Mouse (Mus musculus) MEL (cell line): Measurements from ENCODE around the gene Ap2b1. TPM values are rescaled to one million over a fixed set of nuclear protein-coding genes. Genes with fewer than 3 reads are reported as not detected.

ENCODE experiments used
- DNase-seq: peaks from one replicate; pipeline ENCODE4 v3.0.0; 2011; ENCODE audit warnings: low read depth, low spot score
- H3K27ac ChIP-seq: 2 replicates; pipeline ENCODE4 v1.5.1; 2012; ENCODE audit warnings: low read depth, mild to moderate bottlenecking, control low read depth, low read length, moderate library complexity; ENCODE audit not compliant: control insufficient read depth
- H3K27me3 ChIP-seq, 2 experiments: fragments of 150-350 bp in 1 of 2; sonication (generic) in 1 of 2; 2 replicates each; pipeline ENCODE4 v1.6.1; 2012; ENCODE audit warnings: low read length in 2 of 2, mild to moderate bottlenecking in 2 of 2, improper control_type of control experiment in 1 of 2, moderate library complexity in 1 of 2; ENCODE audit not compliant: insufficient read depth in 2 of 2, control insufficient read depth in 1 of 2
- H3K36me3 ChIP-seq, 2 experiments: 2 replicates each; pipeline ENCODE4 v1.6.1; 2012 to 2014; ENCODE audit warnings: low read length in 2 of 2, improper control_type of control experiment in 1 of 2, inconsistent platforms in 1 of 2, mild to moderate bottlenecking in 1 of 2; ENCODE audit not compliant: insufficient read depth in 2 of 2, control insufficient read depth in 1 of 2
- H3K4me1 ChIP-seq, 2 experiments: fragments of 150-350 bp in 1 of 2; sonication (generic) in 1 of 2; 2 replicates each; pipeline ENCODE4 v1.6.1; 2012; ENCODE audit warnings: low read length in 2 of 2, improper control_type of control experiment in 1 of 2, mild to moderate bottlenecking in 1 of 2; ENCODE audit not compliant: insufficient read depth in 2 of 2, control insufficient read depth in 1 of 2
- H3K4me3 ChIP-seq, 2 experiments: fragments of 150-350 bp in 1 of 2; sonication (generic) in 1 of 2; 2 replicates each; pipeline ENCODE4 v1.5.1; 2012; ENCODE audit warnings: low read depth in 2 of 2, low read length in 2 of 2, mild to moderate bottlenecking in 2 of 2, moderate library complexity in 2 of 2, control low read depth in 1 of 2, improper control_type of control experiment in 1 of 2; ENCODE audit not compliant: control insufficient read depth in 1 of 2, insufficient read depth in 1 of 2
- H3K79me2 ChIP-seq: 2 replicates; pipeline ENCODE4 v1.6.1; 2012; ENCODE audit warnings: mild to moderate bottlenecking, low read length, moderate library complexity; ENCODE audit not compliant: control insufficient read depth, poor library complexity, insufficient read depth
- H3K9ac ChIP-seq: 2 replicates; pipeline ENCODE4 v1.6.1; 2012; ENCODE audit warnings: low read depth, mild to moderate bottlenecking, control low read depth, low read length, moderate library complexity; ENCODE audit not compliant: control insufficient read depth, poor library complexity, severe bottlenecking
- H3K9me3 ChIP-seq: fragments of 150-350 bp; sonication (generic); replicated peaks from 2 replicates; pipeline ENCODE4 v1.6.1; 2012; ENCODE audit warnings: mild to moderate bottlenecking, low read length, improper control_type of control experiment, moderate library complexity; ENCODE audit not compliant: insufficient read depth
- BHLHE40 ChIP-seq: IDR thresholded peaks from 2 replicates; pipeline ENCODE4 v1.6.1; 2012; ENCODE audit warnings: low read depth, mild to moderate bottlenecking, inconsistent platforms, low read length, improper control_type of control experiment, borderline replicate concordance
- CHD1 ChIP-seq: IDR thresholded peaks from 2 replicates; pipeline ENCODE4 v1.6.1; 2012; ENCODE audit warnings: low read depth, mild to moderate bottlenecking, inconsistent platforms, low read length, improper control_type of control experiment
- CTCF ChIP-seq, 3 experiments: IDR thresholded peaks in 2 of 3; conservative IDR thresholded peaks in 1 of 3; 2 replicates each; pipeline ENCODE4 v1.5.1; 2011 to 2012; ENCODE audit warnings: low read length in 3 of 3, low read depth in 2 of 3, mild to moderate bottlenecking in 2 of 3, improper control_type of control experiment in 1 of 3, inconsistent platforms in 1 of 3, mixed read lengths in 1 of 3, moderate library complexity in 1 of 3; ENCODE audit not compliant: control insufficient read depth in 1 of 3, insufficient read depth in 1 of 3, poor library complexity in 1 of 3, severe bottlenecking in 1 of 3
- ELF1 ChIP-seq: IDR thresholded peaks from 2 replicates; pipeline ENCODE4 v1.6.1; 2014; ENCODE audit warnings: low read depth, mild to moderate bottlenecking, inconsistent platforms, low read length, improper control_type of control experiment, moderate library complexity
- ETS1 ChIP-seq: IDR thresholded peaks from 2 replicates; pipeline ENCODE4 v1.6.1; 2012; ENCODE audit warnings: low read depth, mild to moderate bottlenecking, inconsistent platforms, low read length, improper control_type of control experiment, moderate library complexity
- MXI1 ChIP-seq: IDR thresholded peaks from 2 replicates; pipeline ENCODE4 v1.6.1; 2011; ENCODE audit warnings: mild to moderate bottlenecking, low read depth, low read length, improper control_type of control experiment
- MYC ChIP-seq: IDR thresholded peaks from 2 replicates; pipeline ENCODE4 v1.6.1; 2011; ENCODE audit warnings: low read depth, mild to moderate bottlenecking, low read length, improper control_type of control experiment, moderate library complexity
- NELFE ChIP-seq: IDR thresholded peaks from 2 replicates; pipeline ENCODE4 v1.6.1; 2011; ENCODE audit warnings: low read depth, low read length, improper control_type of control experiment
- NRF1 ChIP-seq: IDR thresholded peaks from 2 replicates; pipeline ENCODE4 v1.6.1; 2014; ENCODE audit warnings: low read depth, mild to moderate bottlenecking, inconsistent platforms, low read length, improper control_type of control experiment, moderate library complexity; ENCODE audit not compliant: poor library complexity, insufficient read depth, severe bottlenecking
- RCOR1 ChIP-seq: IDR thresholded peaks from 2 replicates; pipeline ENCODE4 v1.6.1; 2012; ENCODE audit warnings: low read depth, mild to moderate bottlenecking, inconsistent platforms, low read length, improper control_type of control experiment
- SIN3A ChIP-seq: IDR thresholded peaks from 2 replicates; pipeline ENCODE4 v1.6.1; 2012; ENCODE audit warnings: low read length, improper control_type of control experiment, inconsistent platforms
- TCF12 ChIP-seq: IDR thresholded peaks from 2 replicates; pipeline ENCODE4 v1.6.1; 2014; ENCODE audit warnings: low read depth, mild to moderate bottlenecking, inconsistent platforms, low read length, improper control_type of control experiment, moderate library complexity
- ZKSCAN1 ChIP-seq: IDR thresholded peaks from 2 replicates; pipeline ENCODE4 v1.6.1; 2012; ENCODE audit warnings: low read depth, mild to moderate bottlenecking, inconsistent platforms, low read length, improper control_type of control experiment, moderate library complexity
- polyA plus RNA-seq, 2 experiments: library from polyadenylated mRNA; stranded (reverse) in 1 of 2; unstranded in 1 of 2; fragments of >175 nt in 1 of 2; fragments of >200 nt in 1 of 2; gene quantifications; 2 replicates each; pipeline versions ENCODE4 v1.2.1 to v1.2.4; 2012; ENCODE audit warnings: low replicate concordance in 2 of 2, low read depth in 1 of 2; ENCODE audit not compliant: insufficient read length in 2 of 2, insufficient read depth in 1 of 2, missing spikeins in 1 of 2
- total RNA-seq: library from RNA; depleted of rRNA; stranded (reverse); fragments of 300-350 nt; gene quantifications from 2 replicates; pipeline ENCODE4 v1.2.3, GENCODE M21; 2012

Gene Ap2b1
- total and polyA plus RNA-seq, 3 experiments: 60.6 to 165 (median 68.9) TPM

DNA sequence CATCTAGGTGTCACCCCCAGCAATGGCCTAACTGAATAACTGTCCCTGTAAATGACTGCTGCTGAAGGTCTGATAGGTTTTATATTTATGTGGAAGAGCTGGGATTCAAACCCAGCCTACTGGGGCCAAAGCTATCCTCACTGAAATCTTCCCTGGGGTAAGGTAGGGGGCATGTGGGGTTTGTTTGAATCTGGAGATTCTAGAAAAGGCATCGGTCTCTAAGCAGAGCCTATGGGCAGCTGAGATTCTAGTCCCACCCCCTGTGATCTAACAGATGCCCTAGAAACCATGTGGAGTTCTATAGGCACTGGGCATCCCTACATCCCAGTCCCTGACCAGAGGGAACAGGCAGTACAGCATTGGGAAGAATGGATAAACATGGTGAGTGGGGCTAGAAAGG is 138.6 kb downstream of the Ap2b1 start, which contains the start of gene 1700020L24Rik:
TSS of gene 1700020L24Rik (plus strand) at position 301 of the 400 bp plus-strand sequence.
- H3K79me2 ChIP-seq: no peaks in the 10 kb centered on the region; the same call in 1 of the 2 replicates
- DNase-seq: no peak
- H3K27ac ChIP-seq: no peak within 1 kb of the TSS
- no peaks in the 10 kb centered on the region for H3K36me3 ChIP-seq
- H3K4me3 ChIP-seq: no peak within 1 kb of the TSS
- H3K4me1 ChIP-seq: no peaks in the 10 kb centered on the region
- H3K9me3 ChIP-seq: no peaks in the 10 kb centered on the region
- H3K27me3 ChIP-seq: peaks cover 20 to 27% of the 10 kb centered on the region in 2 experiments
- TF ChIP-seq SIN3A (no peak), MXI1 (no peak), ETS1 (no peak), MYC (no peak), RCOR1 (no peak), ZKSCAN1 (no peak), CTCF (IDR thresholded peaks at IDR 0.05 in 2 of 3, conservative IDR thresholded peaks at IDR 0.05 in 1 of 3; ENCODE audit: control insufficient read depth in 1 of 3, insufficient read depth in 1 of 3, low read depth in 2 of 3, low read length in 3 of 3, poor library complexity in 1 of 3, severe bottlenecking in 1 of 3) (no peak), NRF1 (no peak), NELFE (no peak), BHLHE40 (no peak)
- no peak within 1 kb of the TSS for H3K9ac ChIP-seq

- Histone ChIP-seq H3K4me1 (no peaks in the 10 kb centered on the region), H3K9ac (no peak overlapping the region), H3K27me3 (peaks cover 14% of the 10 kb centered on the region in 2 experiments), H3K79me2 (no peaks in the 10 kb centered on the region; the same call in 1 of the 2 replicates), H3K36me3 (no peaks in the 10 kb centered on the region), H3K9me3 (no peaks in the 10 kb centered on the region), H3K4me3 (peak overlapping the region in 1 of 2 experiments; percentile 82; a peak in 2 of 4 replicates), H3K27ac (no peak overlapping the region)
- TF ChIP-seq ELF1 (peak; percentile 27; the same call in 1 of the 2 replicates), TCF12 (no peak), CHD1 (0 out of 2 replicates have a peak, but pooled peaks have one; percentile 25)
- peak; percentile 47 for DNase-seq
These were observed 140.7 kb downstream of the Ap2b1 start for GRCm38 (mm10) chr11:83439426-83440060.
